Mouse (Mus musculus): ENCODE results near the gene Tas1r3.

Tas1r3 gene

DNA sequence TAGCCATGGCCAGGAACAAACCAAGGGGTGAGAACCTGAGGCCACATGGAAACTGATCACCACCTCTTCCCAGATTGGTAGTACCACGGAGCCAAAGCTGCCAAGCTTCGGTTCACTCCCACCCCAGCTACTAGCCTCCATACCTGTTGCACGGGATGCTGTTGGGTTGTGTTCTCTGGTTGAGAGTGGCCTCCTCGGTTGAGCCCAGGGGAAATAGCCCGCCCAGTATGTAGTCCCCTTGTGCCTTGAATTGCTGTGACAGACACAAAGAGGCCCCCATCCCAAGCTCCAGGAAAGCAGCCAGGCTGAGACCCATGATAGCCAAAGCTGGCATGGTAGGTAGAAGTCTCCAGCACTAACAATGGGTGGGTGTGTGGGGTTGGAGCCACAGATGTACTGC, at the start of gene Tas1r3:
TSS of gene Tas1r3 (minus strand) at position 362 of the 400 bp plus-strand sequence.
- no peak for DNase-seq (ENCODE audit: low spot score)

DNA sequence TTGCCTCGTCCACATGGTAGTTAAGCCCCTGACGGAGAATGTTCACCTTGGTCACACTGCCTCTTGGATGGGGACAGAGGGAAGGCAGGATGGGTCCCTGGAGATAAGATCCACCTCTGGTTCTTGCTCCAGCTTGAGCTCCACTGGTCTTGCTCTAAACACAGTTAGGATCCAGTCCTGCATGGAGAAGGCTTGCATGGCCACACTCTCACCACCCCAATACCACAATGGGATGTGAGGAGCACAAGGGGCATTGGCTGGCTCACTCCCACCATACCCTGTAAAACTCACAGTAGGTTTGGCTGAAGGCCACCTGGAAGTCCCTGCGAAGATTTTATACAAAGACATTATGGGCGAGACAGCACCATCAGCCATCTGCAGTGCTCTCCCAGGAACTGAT, 45.6 kb upstream of the Tas1r3 start:
- DNase-seq (ENCODE audit: low spot score): no peak

DNA sequence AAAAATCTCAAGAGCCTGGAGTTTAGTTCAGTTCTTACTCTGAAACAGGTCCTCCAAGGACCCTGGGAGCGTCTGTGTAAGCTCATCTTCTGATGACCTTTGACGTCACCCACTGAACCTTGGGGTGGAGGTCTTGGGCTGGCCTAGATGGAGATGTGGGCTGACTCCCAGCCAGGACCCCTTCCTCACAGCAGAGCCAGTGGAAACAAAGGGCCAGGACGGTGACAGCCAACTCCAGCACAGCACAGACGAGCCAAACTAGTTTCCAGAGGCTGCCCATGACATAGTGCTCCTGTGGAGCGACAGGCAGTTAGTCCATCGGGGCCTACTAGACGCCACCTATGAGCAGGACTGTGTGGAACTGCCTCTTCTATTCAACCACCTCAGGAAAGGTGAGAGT, 45.1 kb upstream of the Tas1r3 start:
- no peak for DNase-seq (ENCODE audit: low spot score)

DNA sequence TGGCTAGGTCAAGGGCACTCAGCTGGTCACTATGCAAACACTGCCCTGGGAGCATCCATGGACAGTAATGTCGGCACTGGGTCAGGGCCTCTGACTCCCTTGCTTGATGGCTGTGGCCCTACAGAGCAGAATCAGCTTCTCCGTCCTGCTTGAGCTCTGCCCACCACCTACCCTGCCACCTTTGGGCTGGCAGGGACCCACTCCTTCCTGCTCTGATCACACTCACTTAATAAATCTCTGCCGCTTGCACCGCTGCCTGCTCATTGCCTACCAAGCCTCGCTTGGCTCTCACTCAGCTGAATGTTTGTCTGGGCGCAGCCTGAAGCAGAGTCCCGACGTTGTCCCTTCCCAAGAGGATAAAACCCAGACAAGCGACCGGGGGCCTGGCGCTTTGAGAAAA, 43.8 kb upstream of the Tas1r3 start:
- no peak for DNase-seq (ENCODE audit: low spot score)

DNA sequence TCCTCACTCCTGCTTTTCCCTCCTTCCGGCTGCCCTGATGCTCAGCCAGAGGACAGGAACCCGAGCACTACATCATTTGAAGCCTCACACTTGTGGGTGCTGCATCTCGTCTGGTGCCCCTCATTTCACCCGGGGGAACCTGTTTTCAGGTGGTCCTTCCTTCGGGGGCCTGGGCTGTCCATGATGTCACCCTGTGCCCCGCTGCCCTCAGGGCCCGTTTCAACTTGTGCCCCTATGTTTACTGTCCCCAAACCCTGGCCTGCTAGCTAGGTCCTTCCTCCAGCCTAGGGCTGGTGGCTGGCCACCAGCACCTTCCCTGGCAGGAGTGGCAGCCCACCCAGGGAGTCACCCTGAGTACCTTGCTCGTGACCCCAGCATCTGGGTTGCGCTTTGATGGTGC, 43.0 kb upstream of the Tas1r3 start:
- no peak for DNase-seq (ENCODE audit: low spot score)

DNA sequence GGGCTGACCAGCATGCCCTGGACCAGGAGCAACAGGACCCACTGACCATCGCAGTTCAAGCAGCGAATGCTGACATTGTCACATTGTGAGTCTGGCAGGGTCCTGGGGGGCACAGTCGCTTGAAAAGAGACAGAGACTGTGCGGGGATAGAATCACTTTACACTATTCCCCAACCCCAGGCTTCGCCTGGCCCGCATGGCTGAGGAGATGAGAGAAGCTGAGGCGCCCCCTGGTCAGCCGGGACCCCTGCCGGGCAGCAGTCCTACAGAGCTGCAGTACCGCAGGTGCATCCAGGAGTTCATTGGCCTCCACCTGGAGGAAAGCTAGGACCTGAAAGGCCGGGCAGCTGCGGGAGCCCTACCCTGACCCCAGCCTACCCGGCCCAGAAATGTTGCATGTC, 42.5 kb upstream of the Tas1r3 start:
- no peak for DNase-seq (ENCODE audit: low spot score)

DNA sequence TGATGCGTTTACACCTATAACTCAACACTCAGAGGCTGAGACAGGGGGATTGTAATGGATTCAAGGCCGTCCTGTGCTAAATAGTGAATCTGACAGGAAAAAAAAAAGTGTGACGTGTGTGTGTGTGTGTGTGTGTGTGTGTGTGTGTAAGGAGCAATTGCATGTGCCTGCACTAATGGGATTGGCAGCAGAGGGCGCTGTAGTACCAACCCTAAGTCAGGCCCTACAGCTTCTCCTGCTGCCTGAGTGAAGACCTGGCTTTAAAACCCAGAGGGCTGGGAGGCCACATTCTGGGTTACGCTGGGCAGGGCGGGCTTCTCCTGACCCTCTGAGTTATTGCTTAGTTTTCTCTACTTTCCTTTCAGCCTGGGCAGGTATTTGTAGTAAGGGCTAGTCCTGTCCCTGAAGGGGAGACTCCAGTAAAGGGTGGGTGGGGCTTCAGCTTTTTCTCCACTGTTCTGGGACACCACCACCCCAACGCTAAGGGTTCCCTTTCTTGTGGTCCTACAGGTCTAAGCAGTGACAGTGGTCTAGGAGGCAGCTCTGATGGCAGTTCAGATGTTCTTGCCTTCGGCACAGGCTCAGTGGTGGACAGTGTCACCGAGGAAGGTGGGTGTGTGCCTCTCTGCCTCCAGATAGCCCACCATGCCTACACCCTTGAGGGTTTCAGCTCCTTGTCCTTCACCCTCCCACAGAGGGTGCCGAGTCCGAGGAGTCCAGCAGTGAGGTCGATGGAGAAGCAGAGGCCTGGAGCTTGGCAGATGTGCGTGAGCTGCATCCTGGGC, 41.3 kb upstream of the Tas1r3 start:
- DNase-seq (ENCODE audit: low spot score): no peak

DNA sequence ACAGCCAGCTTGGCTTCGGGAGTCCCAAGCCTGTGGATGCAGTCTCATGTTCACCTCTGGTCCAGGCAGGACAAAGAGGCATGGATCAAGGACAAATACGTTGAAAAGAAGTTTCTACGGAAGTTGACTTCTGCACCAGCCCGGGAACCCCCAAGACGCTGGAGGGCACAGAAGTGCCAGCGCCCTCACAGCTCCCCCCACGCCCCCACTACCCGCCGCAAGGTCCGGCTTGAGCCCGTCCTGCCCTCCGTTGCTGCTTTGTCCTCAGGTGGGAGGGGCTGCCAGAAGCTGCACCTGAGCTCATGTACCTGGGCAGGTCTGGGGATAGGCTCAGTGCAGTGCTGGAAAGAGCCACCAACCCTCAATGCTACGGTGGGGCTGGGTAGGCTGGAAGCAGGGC, 40.1 kb upstream of the Tas1r3 start:
- DNase-seq (ENCODE audit: low spot score): no peak

DNA sequence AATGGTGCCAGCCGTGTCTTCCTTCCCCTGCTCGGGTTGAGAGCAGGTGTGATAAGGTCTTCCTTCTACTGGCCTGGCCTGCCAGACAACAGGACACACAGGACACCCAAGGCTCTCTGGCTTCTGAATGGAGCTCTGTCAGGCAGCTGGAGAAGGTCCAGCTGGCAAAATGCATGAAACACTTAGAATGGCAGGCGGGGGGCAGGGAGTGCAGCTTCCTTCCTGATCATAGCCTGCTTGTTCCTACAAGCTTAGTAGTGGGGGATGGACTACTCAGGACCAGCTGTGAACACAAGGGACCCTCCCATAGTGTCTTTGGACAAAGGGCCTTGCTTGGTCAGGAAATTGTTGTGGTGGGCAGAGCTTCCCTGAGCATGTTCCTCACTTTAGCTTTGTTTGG, 38.0 kb upstream of the Tas1r3 start:
- DNase-seq (ENCODE audit: low spot score): no peak

DNA sequence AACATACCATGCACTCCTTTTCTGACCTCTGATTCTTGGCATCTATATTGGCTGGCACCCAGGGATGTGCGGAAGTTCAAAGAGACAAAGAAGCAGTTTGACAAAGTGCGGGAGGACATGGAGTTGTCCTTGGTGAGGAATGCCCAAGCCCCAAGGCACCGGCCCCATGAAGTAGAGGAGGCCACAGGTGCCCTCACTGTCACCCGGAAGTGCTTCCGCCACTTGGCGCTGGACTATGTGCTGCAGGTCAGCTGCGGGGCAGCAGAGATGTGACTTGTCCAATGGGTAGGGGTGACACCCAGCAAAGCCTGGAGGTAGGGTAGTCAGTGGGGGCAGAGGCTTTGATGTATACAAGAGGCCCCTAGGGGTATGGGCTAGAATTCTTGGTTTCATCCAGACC, 36.2 kb upstream of the Tas1r3 start:
- no peak for DNase-seq (ENCODE audit: low spot score)

DNA sequence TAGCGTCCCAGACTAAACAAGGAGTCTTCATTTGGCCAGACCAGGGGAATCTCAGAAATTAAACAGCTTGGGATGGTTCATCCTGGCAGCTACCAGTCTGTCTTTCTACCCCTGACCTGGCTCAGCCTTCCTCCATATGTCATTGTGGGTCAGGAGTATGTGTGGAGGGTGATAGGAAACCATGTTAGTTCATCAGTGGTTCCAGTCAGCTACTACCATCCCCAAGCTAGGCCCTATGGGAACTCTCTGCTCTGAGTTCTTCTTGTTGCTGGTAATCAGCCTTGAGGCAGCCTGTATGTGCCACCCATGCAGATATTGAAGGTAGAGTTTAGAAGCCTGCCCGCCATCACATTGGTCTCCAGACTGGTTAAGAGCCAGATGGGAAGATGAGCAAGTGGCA, 35.2 kb upstream of the Tas1r3 start:
- no peak for DNase-seq (ENCODE audit: low spot score)

DNA sequence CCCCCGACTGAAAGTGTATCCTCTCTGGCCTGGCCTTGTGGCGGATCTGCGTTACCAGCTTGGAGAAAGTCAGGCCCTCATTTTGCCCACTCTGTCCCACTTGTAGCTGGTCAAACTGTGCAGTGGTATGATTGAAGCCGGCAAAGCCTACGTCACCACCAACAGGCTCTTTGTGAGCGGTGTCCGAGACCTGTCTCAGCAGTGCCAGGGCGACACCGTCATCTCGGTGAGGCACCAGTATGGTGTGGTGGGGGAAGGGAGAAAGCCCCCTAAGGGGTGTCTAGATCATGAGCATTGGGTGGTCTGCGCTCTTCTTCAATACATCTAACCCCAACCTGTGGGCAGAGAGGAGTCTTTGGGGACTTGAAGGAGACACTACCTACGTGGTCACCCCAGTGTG, 33.3 kb upstream of the Tas1r3 start:
- DNase-seq (ENCODE audit: low spot score): no peak

DNA sequence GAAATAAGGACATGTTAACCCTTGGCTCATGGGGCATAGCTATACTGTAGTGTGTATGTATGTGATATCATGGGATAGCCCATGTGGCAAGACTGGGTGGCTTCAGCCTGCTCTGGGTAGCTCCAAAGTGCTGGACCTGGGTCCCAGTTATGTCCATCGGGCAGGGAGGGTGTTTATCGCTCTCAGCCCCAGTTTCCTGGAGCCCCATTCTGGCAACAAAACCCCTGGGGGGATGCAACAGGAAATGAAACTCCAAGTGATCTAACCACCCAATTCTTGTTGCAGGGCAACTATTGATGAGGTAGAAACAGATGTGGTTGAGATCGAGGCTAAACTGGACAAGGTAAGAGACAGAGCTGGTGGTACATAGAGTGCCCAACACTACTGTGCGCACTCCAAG, 32.7 kb upstream of the Tas1r3 start:
- DNase-seq (ENCODE audit: low spot score): no peak

DNA sequence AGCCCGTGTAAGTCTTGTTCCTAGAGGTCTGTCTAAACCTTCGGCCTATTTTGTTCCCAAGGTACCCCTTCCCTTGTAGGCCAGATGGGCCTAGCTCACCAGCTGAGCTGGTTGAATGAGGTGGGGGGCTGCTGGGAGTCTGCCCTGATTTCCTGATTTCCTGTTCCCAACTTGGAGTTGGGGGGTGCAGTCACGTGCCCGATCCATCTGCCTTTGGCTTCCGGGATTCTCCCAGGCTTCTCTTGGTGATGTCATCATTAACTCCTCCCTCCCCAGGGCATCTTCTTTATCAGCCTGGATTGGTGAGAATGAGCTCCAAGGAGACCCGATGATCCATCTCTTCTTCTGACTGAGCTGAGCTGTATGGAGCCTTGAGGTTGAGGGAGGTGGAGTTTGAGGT, 32.1 kb upstream of the Tas1r3 start:
- no peak for DNase-seq (ENCODE audit: low spot score)

DNA sequence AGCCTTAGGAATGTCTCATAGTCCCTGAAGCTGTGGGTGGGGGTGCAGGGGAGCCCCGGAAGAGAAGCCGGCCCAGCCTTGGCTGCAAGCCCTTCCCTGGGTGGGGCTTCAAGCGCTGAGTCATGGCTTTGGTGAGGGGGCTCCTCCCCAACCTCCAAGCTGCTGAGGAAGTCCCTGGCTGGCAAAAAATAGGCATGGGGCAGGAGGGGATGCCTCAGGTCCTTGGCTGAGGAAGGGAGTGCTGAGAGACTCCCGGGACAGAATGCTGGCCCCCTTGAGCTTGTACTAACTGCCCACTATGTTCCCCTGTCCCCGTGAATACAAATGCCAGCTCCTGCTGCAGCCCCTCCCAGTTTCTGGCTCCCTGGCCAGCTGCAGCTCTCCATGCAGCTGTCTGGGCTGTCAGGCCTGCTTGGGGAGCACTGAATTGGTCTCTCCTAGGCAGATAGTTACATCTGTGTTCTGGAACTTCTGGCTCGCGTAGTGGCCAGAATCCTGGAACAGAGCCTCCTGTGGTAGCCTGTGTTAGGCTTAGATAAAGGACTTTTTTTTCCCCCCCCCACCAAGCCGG, 31.2 kb upstream of the Tas1r3 start:
- peak; percentile 29 for DNase-seq (ENCODE audit: low spot score)

DNA sequence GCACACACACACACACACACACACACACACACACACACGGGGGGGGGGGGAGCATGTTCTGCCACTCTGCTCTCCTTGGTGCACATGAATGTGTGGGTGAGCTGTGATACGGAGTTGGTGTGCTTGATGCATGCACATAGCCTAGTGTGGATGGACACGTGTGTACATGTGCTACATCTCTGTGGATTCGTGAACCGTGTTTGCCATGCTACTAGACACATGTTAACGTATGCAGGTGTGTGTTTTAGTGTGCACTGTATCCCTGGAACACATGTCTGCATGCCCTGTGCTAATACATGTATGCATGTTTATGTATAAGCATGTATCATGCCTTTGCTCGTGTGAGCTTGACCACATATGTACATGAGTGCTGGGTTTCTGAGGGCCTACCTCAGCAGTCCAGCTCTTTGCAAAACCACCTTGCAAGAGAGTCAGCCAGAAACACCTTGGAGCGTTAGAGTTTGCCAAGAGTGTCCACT, 30.1 kb upstream of the Tas1r3 start:
- no peak for DNase-seq (ENCODE audit: low spot score)

DNA sequence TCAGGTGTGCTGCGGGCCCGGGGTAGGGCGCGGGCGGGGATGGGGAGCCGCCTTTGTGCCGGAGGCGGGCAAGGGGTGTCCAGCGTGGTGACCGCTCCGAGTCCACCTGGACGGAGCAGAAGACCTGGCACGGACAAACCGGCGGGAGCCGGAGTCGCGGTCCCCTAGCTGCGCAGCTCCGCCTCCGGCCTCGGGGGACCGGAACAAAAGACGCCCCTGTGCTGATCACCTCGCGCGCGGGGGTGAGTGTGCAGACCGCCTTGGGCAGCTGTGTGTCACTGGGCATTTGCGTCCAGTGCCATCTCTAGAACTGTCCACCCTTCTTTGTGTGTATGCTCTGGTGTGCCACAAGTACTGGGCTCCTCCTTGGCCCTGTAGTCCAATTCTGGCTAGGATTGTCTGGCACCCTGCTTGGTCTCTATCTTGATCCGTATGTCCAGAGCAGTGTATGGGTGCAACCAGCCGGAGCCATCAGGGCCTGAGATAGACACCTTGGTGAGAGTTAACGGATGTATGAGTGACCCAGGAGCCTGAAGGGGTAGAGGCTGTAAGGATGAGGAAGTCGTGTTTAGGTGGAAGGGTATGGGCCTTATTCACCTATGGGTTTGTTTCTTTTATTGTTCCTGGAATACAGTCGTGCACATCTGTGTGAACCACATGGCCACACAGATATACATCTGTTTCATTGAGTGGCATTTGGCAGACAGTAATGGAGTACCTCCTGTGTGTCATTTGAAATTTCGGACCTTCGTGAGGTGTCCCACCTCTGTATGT, 29.5 kb upstream of the Tas1r3 start:
- no peak for DNase-seq (ENCODE audit: low spot score)

DNA sequence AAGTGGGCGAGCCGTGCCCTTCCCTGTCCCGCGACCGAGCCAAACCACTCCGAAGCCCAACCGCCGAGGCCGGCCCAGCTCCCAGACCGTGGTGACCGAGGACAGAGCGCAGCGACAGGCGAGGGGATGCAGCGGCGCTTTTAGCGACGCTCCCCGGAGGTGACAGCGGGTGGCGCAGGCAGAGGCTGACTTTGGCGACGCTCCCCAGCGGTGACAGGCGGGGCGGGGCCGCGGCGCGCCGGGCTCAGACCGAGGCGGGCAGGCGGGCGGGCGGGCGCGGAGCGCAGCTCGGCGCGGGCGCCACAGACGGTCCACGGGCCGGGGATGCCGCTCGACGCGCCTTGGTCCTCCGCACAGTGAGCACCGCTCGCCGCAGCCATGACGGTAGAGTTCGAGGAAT, 28.9 kb upstream of the Tas1r3 start:
- no peak for DNase-seq (ENCODE audit: low spot score)

DNA sequence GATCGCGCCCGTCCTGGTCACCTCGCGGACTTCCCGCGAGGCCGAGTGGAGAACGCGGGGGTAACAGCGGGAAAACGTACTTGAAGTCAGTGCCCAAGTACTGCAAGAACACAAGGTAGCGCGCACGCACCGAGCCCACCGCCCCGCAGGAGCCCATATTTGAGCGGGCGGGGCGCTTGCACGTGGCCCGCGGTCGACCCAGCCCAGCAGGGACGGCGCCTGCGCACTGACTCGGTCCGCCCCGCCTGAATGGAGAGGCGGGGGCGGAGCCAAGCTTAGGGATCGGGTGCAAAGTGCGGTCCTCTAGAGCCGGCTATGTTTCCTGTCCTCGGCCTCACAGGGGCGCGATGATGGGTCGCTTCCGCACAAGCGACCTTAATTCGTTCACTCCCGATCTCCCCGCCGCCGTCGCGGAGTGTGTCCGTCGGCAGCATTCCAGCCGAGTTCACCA, 28.4 kb upstream of the Tas1r3 start, which contains the start of the genes Pusl1 and Acap3:
TSS of gene Pusl1 (minus strand) at position 231 of the 451 bp plus-strand sequence.
TSS of gene Acap3 (plus strand) at position 272 of the 451 bp plus-strand sequence.
- DNase-seq (ENCODE audit: low spot score): peak; percentile 90

DNA sequence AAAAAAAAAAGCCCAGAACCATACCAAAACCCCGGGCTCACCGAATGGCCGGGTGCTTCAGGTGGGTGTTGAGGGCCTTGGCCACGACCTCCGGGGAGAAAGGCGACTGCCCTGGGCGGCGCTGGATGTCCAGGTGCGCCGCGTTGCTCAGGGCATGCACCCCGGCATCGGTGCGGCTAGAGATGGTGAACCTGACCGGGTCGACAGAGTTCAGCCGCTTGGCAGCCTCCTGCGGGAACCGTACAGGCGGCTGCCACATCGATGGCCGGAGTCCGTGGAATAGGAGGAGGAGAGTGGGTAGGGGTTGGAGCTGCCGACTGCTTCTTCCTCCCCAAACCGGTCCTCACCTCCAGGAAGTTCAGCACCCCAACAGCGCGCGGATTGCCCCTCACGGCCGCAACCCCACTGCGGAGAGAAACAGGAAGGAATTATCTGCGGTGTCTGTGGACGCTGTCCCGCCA, 27.9 kb upstream of the Tas1r3 start:
- no peak for DNase-seq (ENCODE audit: low spot score)

DNA sequence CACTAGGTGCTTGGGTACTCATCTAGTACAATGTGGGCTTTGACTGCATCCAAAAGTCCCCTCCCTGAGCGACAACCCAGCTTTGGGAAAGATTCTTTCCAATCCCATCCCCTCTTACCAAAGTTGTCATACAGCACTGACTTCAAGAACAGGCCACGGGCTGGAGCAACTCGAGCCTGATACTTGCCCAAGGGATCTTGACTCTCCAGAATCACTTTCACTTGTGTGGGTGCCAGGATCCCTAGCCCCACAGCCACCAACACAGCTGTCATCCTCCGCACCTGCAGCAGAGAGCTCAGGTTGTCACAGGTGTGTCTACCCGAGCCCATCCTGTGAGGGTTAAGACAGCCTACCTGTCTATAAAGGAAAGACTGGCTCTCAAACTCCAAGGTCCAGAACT, 26.2 kb upstream of the Tas1r3 start:
- no peak for DNase-seq (ENCODE audit: low spot score)

DNA sequence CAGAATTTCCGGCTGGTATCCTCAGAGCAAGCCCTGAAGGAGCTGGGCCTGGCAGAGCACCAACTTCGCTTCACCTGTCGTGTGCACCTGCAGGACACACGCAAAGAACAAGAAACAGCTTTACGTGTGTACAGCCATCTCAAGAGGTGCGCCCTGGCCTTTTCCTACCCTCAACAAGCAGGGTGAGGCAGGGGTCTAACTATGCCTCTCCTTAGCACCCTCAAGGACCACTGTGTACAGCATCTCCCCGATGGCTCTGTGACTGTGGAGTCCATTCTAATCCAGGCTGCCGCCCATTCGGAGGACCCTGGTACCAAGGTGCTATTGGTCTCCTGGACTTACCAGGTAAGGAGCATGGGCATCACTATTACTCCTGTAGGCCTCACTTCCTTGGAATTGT, 25.0 kb upstream of the Tas1r3 start:
- no peak for DNase-seq (ENCODE audit: low spot score)

DNA sequence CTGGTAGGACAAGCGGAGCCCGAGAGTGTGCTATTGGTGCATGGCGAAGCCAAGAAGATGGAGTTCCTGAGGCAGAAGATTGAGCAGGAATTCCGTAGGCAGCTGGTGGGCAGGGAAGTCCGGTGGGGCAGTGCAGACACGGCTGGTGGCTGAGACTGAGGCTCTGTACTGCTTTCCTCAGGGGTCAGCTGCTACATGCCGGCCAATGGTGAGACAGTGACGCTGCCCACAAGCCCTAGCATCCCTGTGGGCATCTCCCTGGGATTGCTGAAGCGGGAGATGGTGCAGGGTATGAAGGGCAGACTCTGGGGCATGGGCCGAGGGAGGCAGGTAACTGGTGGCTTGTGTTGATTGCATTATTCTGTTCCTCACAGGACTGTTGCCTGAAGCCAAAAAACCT, 24.5 kb upstream of the Tas1r3 start:
- DNase-seq (ENCODE audit: low spot score): no peak

Data from ovary, postnatal 10 days (tissue).